Mouse (Mus musculus) layer of hippocampus, postnatal 14 days (tissue): ENCODE results near the gene Leng9. TPM values are rescaled to one million over a fixed set of nuclear protein-coding genes. Genes with fewer than 3 reads are reported as not detected.

ENCODE experiments used
- DNase-seq, 2 experiments: peaks; one replicate each; pipeline ENCODE4 v3.0.0; 2021 to 2022; ENCODE audit warnings: low spot score in 2 of 2, mixed read lengths in 1 of 2
- total RNA-seq, 2 experiments: library from RNA; stranded (reverse); gene quantifications; 2 replicates each; pipeline ENCODE4 v1.2.3; 2021

Gene Leng9
- total RNA-seq, 2 experiments from 2014 or later: 5.2 to 6.2 TPM

DNA sequence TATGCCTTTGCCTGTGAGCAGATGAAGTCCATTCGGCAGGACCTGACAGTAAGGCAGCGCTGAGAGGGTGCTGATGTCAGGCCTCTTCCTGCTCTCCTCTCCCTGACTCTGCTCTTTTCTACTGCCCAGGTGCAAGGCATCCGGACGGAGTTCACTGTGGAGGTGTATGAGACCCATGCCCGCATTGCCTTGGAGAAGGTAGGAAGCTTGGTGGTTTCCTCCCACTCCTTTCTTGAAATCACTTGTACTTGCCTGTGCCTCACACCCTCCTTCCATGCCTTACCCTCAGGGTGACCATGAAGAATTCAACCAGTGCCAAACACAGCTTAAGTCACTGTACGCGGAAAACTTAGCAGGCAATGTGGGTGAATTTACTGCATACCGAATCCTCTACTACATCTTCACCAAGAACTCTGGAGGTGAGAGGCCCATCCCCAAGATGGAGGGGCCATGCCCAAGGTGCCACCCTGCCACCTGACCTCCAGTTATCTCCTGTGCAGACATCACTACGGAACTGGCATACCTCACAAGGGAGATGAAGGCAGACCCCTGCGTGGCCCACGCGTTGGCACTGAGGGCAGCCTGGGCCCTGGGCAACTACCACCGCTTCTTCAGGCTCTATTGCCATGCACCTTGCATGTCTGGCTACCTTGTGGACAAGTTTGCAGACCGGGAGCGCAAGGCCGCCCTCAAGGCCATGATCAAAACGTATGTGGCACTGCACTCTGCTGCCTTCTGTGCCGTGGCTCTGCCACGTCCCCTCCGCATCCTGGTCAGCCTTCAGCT is 5.2 kb downstream of the Leng9 start:
- no peak for DNase-seq

DNA sequence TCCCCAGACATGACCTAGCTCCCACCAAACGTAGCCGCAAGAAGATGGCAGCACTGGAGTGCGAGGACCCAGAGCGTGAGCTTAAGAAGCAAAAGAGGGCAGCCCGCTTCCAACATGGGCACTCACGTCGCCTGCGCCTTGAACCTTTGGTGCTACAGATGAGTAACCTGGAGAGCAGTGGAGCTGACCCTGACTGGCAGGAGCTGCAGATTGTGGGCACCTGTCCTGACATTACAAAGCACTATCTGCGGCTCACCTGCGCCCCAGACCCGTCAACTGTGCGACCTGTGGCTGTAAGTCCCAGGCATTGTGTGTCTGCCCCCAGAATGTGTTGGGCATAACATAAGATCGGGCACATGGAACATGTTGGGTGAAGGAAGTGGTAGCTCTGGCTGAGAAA is 6.1 kb downstream of the Leng9 start:
- no peak for DNase-seq

DNA sequence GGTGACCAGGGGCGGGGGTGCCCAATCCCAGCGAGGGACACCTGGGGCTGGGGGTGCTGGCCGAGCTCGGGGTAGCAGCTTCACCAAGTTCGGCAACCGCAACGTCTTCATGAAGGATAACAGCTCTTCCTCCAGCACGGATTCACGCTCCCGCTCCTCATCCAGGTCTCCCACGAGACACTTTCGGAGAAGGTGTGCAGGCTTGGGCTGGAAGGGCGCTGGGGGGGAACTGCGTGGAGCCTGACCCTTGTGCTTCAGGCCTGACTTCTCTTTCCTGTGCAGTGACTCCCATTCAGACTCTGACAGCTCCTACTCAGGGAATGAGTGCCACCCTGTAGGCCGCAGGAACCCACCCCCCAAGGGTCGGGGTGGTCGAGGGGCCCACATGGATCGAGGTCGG is 6.7 kb downstream of the Leng9 start:
- no peak for DNase-seq

DNA sequence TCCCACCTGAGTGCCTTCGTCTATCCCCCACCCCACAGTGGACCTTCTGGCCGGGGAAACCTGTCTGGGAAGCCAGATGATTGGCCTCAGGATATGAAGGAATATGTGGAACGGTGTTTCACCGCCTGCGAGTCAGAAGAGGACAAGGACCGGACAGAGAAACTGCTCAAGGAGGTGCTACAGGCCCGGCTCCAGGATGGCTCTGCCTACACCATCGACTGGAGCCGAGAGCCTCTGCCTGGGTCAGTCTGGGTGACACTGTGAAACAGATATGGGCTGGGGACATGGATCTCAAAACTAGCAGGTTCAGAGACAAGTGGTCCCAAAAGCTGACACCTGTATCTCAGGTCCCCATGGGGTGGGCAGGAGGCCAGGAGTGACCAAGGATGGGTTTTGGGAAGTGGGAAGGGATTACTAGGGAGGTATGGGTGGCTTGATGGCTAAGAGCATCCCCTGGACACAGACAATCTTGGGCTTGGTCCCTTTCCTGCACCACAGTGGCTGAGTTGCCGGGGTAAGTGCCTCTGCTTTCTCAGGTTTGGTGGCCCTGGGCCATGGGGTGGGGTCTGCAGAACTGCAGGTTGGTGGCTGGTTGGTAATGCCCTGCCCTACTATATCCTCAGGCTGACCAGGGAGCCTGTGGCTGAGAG is 7.3 kb downstream of the Leng9 start:
- no peak for DNase-seq

GRCm38 (mm10) chr7:4141648-4142325 is 8.4 kb downstream of the Leng9 start:
- no peak for DNase-seq

GRCm38 (mm10) chr7:4139391-4139790 is 10.8 kb downstream of the Leng9 start:
- peak in 1 of 2 experiments; percentile 0 for DNase-seq

DNA sequence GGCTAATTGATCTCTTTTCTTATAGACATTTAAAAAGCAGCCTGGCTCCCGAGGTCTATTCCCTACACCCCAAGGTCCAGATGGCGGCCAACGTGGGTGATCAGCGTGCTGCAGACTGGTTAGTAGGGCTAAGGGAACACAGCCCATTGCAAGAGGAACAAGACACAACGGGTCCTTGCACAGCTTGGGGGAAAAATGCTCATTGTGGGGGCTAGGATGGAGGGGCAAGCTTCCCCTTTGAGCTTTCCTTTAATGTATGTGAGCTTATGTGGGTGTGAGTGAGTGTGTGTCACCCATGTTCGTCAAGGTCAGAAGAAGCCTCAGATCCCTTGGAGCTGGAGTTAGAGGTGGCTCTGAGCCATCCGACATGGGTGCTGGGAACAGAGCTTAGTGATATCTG is 11.5 kb downstream of the Leng9 start:
- no peak for DNase-seq

DNA sequence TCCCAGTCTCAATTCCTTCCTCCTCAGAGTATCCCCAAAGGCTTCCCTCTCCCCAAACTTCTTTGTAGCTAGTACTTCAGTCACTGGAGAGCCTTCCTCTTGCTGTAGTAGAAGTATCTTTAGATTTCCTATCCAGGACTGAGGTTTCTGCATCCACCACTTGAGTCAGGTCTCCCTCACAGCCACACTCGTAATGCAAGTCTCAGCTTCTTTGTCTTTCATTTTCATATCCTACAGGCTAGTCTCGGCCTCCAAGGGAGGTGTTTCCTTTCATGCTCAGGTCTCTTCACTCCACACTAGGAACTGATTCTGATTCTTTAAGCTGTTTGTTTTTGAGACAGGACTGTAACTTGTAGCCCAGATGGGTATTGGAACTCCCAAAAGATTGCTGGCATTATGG is 12.0 kb downstream of the Leng9 start:
- no peak for DNase-seq

GRCm38 (mm10) chr7:4137746-4138145 is 12.4 kb downstream of the Leng9 start:
- peak in 1 of 2 experiments; percentile 3 for DNase-seq

- peak; percentile 100 for DNase-seq
Measured at GRCm38 (mm10) chr7:4136771-4137531, 13.2 kb downstream of the Leng9 start, which contains the start of gene Leng8. Gene Leng8, plus strand, starts transcription at chr7:4137039.

- DNase-seq: peak in 1 of 2 experiments; percentile 54
Measured at GRCm38 (mm10) chr7:4136404-4136770, 13.8 kb downstream of the Leng9 start.

DNA sequence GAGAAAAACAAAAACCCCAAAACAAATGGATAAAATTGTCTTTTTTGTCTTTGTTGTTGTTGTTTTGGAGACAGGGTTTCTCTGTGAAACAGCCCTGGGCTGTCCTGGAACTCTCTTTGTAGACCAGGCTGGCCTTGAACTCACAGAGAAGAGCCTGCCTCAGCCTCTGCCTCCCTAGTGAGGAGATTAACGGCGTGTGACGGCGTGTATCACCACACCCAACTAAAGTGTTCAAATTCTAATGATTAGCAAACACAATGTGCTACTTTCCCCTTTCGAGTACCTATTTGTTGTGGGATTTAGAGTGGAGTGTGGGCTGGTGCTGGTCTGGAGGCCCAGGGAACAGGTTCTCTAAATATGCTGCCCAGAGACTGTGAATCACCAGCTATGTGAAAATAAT is 15.3 kb downstream of the Leng9 start:
- DNase-seq: peak in 1 of 2 experiments; percentile 0

DNA sequence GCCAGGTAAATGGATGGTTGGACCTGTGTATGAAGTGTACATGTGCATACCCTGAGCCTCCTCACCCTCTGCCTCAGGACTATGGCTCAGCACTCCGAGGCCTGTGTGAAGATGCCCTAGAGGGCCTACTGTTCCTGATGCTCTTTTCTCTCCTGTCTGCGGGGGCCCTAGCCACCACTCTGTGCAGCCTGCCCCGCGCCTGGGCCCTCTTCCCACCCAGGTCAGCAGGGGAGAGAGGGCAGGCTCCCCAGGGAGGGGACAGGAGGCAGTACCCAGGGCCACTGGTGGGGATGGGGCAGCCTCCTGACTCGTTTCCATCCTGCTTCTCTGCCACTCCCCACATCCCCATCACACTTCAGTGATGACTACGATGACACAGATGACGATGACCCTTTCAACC is 17.2 kb downstream of the Leng9 start:
- DNase-seq: no peak

- DNase-seq: peak in 1 of 2 experiments; percentile 73
Measured at GRCm38 (mm10) chr7:4132581-4132980, 17.6 kb downstream of the Leng9 start.

GRCm38 (mm10) chr7:4131964-4132363 is 18.2 kb downstream of the Leng9 start:
- no peak for DNase-seq

- peak; percentile 81 to 89 for DNase-seq
Measured at GRCm38 (mm10) chr7:4130686-4131452, 19.3 kb downstream of the Leng9 start.

- no peak for DNase-seq
Measured at GRCm38 (mm10) chr7:4128860-4129259, 21.3 kb downstream of the Leng9 start.

GRCm38 (mm10) chr7:4127894-4128293 is 22.3 kb downstream of the Leng9 start:
- no peak for DNase-seq

DNA sequence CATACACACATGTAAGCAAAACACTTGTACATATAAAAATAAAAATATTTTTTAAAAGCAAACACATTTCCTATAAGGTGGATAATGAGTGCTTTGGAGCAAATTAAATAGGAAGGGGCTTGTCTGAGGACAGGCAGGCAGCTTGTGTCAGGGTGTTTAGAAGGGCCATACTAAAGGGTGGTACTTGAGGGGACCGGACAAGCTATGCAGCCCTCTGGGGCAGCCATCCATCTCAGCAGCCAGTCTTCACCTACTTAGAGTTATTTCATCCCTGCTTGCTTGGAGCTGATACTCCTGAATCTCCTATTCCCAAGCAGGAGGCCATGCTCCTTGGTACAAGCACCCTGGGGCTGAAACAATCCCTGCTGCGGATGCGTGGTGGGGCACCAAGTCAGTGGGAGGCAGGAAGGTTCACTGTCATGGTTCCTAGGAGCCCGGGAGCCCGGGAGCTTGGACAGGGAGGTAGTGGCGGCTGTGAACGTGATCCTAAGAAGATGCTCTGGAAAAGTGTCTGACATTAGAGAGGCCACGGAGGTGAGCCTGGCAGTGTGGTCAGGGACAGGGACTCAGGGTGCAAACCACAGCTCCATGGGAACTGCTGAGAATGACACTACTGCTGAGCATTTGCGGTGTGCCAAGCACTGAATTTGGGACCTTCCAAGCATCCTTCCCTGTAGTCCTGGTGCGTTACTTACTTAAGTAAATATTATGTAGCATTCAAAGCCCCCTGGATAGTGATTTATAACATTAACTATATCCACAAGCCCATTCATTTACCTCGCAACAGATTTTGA is 23.0 kb downstream of the Leng9 start:
- no peak for DNase-seq

DNA sequence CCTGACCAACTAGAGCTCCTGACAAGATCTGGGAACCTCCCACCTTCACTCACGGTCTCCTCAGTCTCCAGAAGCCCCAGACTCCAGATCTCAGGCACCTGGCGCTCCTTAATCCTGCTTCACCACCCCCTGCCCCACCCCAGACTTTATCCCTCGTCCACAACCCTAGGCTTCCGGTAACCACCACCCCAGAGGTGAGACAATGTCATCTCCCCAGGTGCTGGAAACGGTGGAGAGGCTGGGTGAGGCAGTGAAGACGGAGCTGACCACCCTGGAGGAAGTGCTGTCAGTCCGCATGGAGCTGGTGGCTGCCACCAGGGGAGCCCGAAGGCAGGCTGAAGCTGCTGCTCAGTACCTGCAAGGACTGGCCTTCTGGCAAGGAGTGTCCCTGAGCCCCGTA is 24.9 kb downstream of the Leng9 start:
- DNase-seq: no peak
